Mouse (Mus musculus) midbrain, embryonic 13.5 days (tissue): ENCODE results near the gene Prrc2a. TPM values are rescaled to one million over a fixed set of nuclear protein-coding genes. Genes with fewer than 3 reads are reported as not detected.
A peak's percentile ranks its signal among the peaks of the same experiment; 100 is the strongest.
"Not testable (repeated sequence)": the region's sequence is repeated elsewhere in the genome, so short reads cannot be mapped to it uniquely, and the experiment has no call there.

Source experiments
- ATAC-seq: fragments of 200-750 bp; cut with Nextera tagmentation; 2 replicates; pipeline ENCODE4 v1.8.0; 2017; ENCODE audit warnings: mild to moderate bottlenecking, moderate TSS enrichment, moderate library complexity
- H3K27ac ChIP-seq: fragments of 300-500 bp; sonication (generic); 2 replicates; pipeline ENCODE4 v1.5.1; 2015; ENCODE audit warnings: inconsistent platforms, mild to moderate bottlenecking, moderate library complexity
- H3K27me3 ChIP-seq: fragments of 300-500 bp; sonication (generic); 2 replicates; pipeline ENCODE4 v1.6.1; 2015; ENCODE audit warnings: mild to moderate bottlenecking, inconsistent platforms
- H3K36me3 ChIP-seq: fragments of 300-500 bp; sonication (generic); 2 replicates; pipeline ENCODE4 v1.6.1; 2015; ENCODE audit warnings: mild to moderate bottlenecking, inconsistent platforms
- H3K4me1 ChIP-seq: fragments of 300-500 bp; sonication (generic); replicated peaks from 2 replicates; pipeline ENCODE4 v1.6.1; 2015; ENCODE audit warnings: inconsistent platforms
- H3K4me2 ChIP-seq: fragments of 300-500 bp; sonication (generic); replicated peaks from 2 replicates; pipeline ENCODE4 v1.6.1; 2015; ENCODE audit warnings: moderate library complexity, mild to moderate bottlenecking, inconsistent platforms
- H3K4me3 ChIP-seq: fragments of 300-500 bp; sonication (generic); replicated peaks from 2 replicates; pipeline ENCODE4 v1.5.1; 2015; ENCODE audit warnings: mild to moderate bottlenecking, inconsistent platforms
- H3K9ac ChIP-seq: fragments of 300-500 bp; sonication (generic); replicated peaks from 2 replicates; pipeline ENCODE4 v1.6.1; 2015; ENCODE audit warnings: mild to moderate bottlenecking, inconsistent platforms
- H3K9me3 ChIP-seq: fragments of 300-500 bp; sonication (generic); 2 replicates; pipeline ENCODE4 v1.6.1; 2016; ENCODE audit warnings: mild to moderate bottlenecking, inconsistent platforms
- WGBS: fragments of 180-500 bp; shearing (Covaris S2); methylation state at CpG from one replicate; pipeline ENCODE4 v1.1.7; 2015; 5-methylcytosine and 5-hydroxymethylcytosine counted together
- polyA plus RNA-seq: library from polyadenylated mRNA; unstranded; fragments of >200 nt; fragmentation: Nextera tagmentation; extraction: Ambion mirVana; gene quantifications from 2 replicates; pipeline ENCODE4 v1.2.1, GENCODE M21; 2015

Prrc2a gene
- polyA plus RNA-seq, 1 experiment from 2014 or later = 228 TPM

- no peak for ATAC-seq
- H3K27ac ChIP-seq = peak overlapping the region; percentile 74; the same call in 1 of the 2 replicates
- H3K9me3 ChIP-seq = no peaks in the 10 kb centered on the region
- WGBS = 37% methylated on average over 6 of the region's 6 CpGs
- H3K4me1 ChIP-seq = peaks cover 41% of the 10 kb centered on the region
- H3K27me3 ChIP-seq = no peaks in the 10 kb centered on the region
- peak overlapping the region; percentile 85 for H3K4me2 ChIP-seq
- H3K4me3 ChIP-seq = peak overlapping the region; percentile 68
- H3K9ac ChIP-seq = peak overlapping the region; percentile 90
- peaks cover 39% of the 10 kb centered on the region for H3K36me3 ChIP-seq
These were observed 39.1 kb downstream of the Prrc2a start for GRCm38 (mm10) chr17:35125578-35125977.

GRCm38 (mm10) chr17:35125081-35125480 is 39.6 kb downstream of the Prrc2a start:
- Histone ChIP-seq H3K4me1 (peaks cover 46% of the 10 kb centered on the region), H3K27ac (no peak overlapping the region), H3K4me3 (no peak overlapping the region), H3K9ac (peak overlapping the region; percentile 90; the same call in 1 of the 2 replicates), H3K27me3 (no peaks in the 10 kb centered on the region), H3K36me3 (peaks cover 34% of the 10 kb centered on the region), H3K4me2 (peak overlapping the region; percentile 85; the same call in 1 of the 2 replicates), H3K9me3 (no peaks in the 10 kb centered on the region)
- WGBS = 100% methylated on average over 1 of the region's 1 CpGs
- ATAC-seq = no peak

GRCm38 (mm10) chr17:35124261-35124896 is 40.3 kb downstream of the Prrc2a start:
- H3K9me3 ChIP-seq, H3K4me3 ChIP-seq, H3K27me3 ChIP-seq, ATAC-seq, H3K4me2 ChIP-seq, H3K9ac ChIP-seq, H3K27ac ChIP-seq: not testable (repeated sequence)
- H3K36me3 ChIP-seq = peaks cover 30% of the 10 kb centered on the region
- peaks cover 52% of the 10 kb centered on the region for H3K4me1 ChIP-seq
- WGBS = 95% methylated on average over 12 of the region's 12 CpGs

DNA sequence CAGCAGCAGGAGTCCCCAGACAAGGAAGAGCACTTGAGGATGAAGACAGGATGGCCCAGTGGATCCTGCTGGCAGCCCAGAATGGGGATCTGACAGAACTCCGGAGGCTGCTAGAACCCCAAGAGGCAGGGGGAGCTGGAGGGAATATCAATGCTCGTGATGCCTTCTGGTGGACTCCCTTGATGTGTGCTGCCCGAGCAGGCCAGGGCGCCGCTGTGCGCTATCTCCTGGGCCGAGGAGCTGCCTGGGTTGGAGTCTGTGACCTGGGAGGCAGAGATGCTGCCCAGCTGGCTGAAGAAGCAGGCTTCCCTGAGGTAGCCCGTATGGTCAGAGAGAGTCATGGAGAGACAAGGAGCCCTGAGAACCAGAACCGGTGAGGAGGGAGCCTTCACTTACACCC is 41.4 kb downstream of the Prrc2a start:
- H3K9me3 ChIP-seq, ATAC-seq, H3K27me3 ChIP-seq, H3K27ac ChIP-seq, H3K4me2 ChIP-seq, H3K4me3 ChIP-seq, H3K9ac ChIP-seq: not testable (repeated sequence)
- 94% methylated on average over 9 of the region's 9 CpGs for WGBS
- H3K4me1 ChIP-seq = peaks cover 52% of the 10 kb centered on the region
- H3K36me3 ChIP-seq = peaks cover 35% of the 10 kb centered on the region

DNA sequence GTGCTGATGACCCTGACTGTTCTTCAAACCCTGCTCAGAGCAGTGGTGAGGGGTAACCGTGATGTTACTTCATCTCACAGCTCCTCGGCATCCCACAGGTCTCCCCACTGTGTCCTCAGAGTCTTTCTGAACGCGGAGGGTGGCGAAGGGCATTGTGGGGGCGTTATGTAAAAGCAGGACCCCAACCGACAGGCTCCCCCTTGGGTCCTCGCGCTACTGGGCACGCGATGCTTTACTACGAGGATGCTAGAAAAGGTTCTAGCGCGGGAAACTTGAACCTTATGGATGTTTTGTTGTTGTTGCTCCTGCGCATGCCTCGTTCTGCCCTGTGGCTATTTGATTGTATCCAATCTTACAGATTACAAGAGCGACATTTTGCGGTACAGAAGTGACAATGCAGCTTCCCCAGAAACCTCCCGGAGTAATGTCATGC is 42.8 kb downstream of the Prrc2a start, which contains the start of gene Csnk2b:
TSS of gene Csnk2b (minus strand) at position 183 of the 433 bp plus-strand sequence.
- H3K4me3 ChIP-seq = peak within 1 kb of the TSS; percentile 94
- H3K36me3 ChIP-seq = peaks cover 44% of the 10 kb centered on the region
- no peaks in the 10 kb centered on the region for H3K27me3 ChIP-seq
- H3K9me3 ChIP-seq = no peaks in the 10 kb centered on the region
- ATAC-seq = no peak; the same call in 1 of the 2 replicates
- WGBS = under 1% methylated on average over 19 of the region's 19 CpGs
- peaks cover 42% of the 10 kb centered on the region for H3K4me1 ChIP-seq
- H3K4me2 ChIP-seq = peak within 1 kb of the TSS; percentile 98
- peak within 1 kb of the TSS; percentile 97 for H3K9ac ChIP-seq
- H3K27ac ChIP-seq = peak within 1 kb of the TSS; percentile 94

- WGBS = under 1% methylated on average over 50 of the region's 50 CpGs
- H3K4me3 ChIP-seq = peak within 1 kb of the TSS; percentile 94
These were observed 43.4 kb downstream of the Prrc2a start, which contains the start of gene Gpank1 for GRCm38 (mm10) chr17:35121143-35121799. Gene Gpank1 (plus strand): TSS chr17:35121455.

GRCm38 (mm10) chr17:35120745-35121142 is 44.0 kb downstream of the Prrc2a start:
- no peak for ATAC-seq
- no peaks in the 10 kb centered on the region for H3K9me3 ChIP-seq
- peak overlapping the region; percentile 97 for H3K9ac ChIP-seq
- H3K4me2 ChIP-seq = peak overlapping the region; percentile 98
- H3K4me3 ChIP-seq = peak overlapping the region; percentile 94
- peaks cover 30% of the 10 kb centered on the region for H3K4me1 ChIP-seq
- under 1% methylated on average over 33 of the region's 33 CpGs for WGBS
- peak overlapping the region; percentile 57 for H3K27ac ChIP-seq
- no peaks in the 10 kb centered on the region for H3K27me3 ChIP-seq
- peaks cover 53% of the 10 kb centered on the region for H3K36me3 ChIP-seq

More at GRCm38 (mm10) chr17:35121143-35121799, 43.4 kb downstream of the Prrc2a start, which contains the start of gene Gpank1:
- peak; percentile 96 for ATAC-seq
- no peaks in the 10 kb centered on the region for H3K27me3 ChIP-seq
- no peaks in the 10 kb centered on the region for H3K9me3 ChIP-seq
- peak within 1 kb of the TSS; percentile 94 for H3K27ac ChIP-seq
- peaks cover 36% of the 10 kb centered on the region for H3K4me1 ChIP-seq
- peak within 1 kb of the TSS; percentile 97 for H3K9ac ChIP-seq
- H3K36me3 ChIP-seq = peaks cover 47% of the 10 kb centered on the region
- peak within 1 kb of the TSS; percentile 98 for H3K4me2 ChIP-seq

DNA sequence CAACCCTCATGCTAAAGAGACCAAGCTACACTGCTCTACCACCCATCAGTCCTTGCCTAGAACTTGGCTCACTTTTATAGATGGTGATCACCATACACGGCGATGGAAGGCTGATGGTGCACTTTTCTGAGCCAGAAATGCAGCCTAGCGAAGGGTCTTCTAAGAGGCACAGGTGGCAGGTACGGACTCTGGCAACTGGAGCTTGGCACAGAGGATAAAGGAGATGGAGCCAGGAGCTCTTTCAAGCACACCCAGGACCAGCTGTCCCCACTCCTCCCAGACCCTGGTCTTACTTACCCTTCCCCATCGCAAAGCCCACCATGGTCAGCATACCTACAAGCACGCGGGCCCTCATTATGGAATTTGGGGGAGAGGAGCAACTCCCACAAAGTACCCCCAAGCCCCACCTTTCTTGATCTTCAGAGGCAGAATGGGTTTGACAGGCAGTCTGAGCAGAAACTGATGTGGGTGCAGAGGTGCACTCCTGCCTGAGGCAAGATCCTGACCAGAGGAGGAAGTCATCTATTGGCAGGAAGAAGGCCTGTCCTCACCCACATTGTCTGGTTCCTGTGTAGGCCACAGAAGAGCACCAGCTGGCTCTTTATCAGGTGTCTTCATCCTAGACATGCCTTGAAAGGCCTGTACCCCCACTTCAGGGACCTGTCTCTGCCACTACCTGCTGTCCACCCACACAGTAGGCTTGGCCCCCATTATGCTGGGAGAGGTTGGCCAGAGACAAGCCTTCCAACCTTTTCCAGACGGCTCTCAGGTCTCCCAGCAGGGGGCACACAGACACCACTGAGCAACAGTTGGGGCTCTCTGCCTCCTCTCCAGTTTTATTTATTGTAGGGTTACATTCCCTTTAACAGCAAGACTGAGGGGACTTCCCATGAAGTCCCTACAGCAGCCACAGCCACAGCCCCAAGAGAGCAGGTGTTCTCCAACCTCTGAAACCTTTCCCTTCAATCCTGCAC is 49.4 kb downstream of the Prrc2a start, which contains the start of gene Ly6g5b:
TSS of gene Ly6g5b (minus strand) at position 383 of the 974 bp plus-strand sequence.
- no peak for ATAC-seq

DNA sequence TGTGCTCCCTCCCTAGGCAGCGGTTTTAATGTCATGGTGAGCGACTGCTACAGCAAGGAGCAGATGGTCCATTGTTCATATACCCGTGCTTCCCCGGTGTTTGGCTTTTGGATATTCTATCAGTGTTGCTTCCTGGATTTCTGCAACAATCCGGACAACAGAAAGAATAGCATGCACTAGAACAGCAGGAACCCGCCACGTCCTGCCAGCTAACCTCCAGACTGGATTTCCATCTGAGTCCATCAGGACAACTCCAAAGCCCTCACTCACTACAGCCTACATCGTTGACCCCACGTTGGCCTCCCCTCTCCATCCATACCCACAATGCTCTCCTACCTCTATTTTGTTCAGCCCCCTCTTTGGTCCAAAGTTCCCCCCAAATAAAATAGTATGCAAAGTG is 52.9 kb downstream of the Prrc2a start:
- Histone ChIP-seq H3K9ac (no peak overlapping the region), H3K4me1 (no peaks in the 10 kb centered on the region), H3K9me3 (no peaks in the 10 kb centered on the region), H3K4me3 (no peak overlapping the region), H3K27ac (no peak overlapping the region), H3K36me3 (peaks cover 28% of the 10 kb centered on the region), H3K4me2 (no peak overlapping the region), H3K27me3 (no peaks in the 10 kb centered on the region)
- ATAC-seq = no peak
- 71% methylated on average over 9 of the region's 9 CpGs for WGBS

More for the DNA sequence above, 49.4 kb downstream of the Prrc2a start, which contains the start of gene Ly6g5b:
- 0 out of 2 replicates have a peak within 1 kb of the TSS, but pooled peaks have one; percentile 14 for H3K9ac ChIP-seq
- no peaks in the 10 kb centered on the region for H3K9me3 ChIP-seq
- H3K4me3 ChIP-seq = no peak within 1 kb of the TSS
- peaks cover 52% of the 10 kb centered on the region for H3K36me3 ChIP-seq
- H3K27me3 ChIP-seq = no peaks in the 10 kb centered on the region
- peaks cover 9% of the 10 kb centered on the region for H3K4me1 ChIP-seq
- H3K27ac ChIP-seq = no peak within 1 kb of the TSS
- H3K4me2 ChIP-seq = no peak within 1 kb of the TSS
- WGBS = 88% methylated on average over 8 of the region's 8 CpGs

GRCm38 (mm10) chr17:35108097-35108496 is 56.6 kb downstream of the Prrc2a start, which contains the start of gene Ly6g5c:
Gene Ly6g5c (plus strand): TSS chr17:35108279.
- no peak within 1 kb of the TSS for H3K27ac ChIP-seq
- 87% methylated on average over 6 of the region's 6 CpGs for WGBS

DNA sequence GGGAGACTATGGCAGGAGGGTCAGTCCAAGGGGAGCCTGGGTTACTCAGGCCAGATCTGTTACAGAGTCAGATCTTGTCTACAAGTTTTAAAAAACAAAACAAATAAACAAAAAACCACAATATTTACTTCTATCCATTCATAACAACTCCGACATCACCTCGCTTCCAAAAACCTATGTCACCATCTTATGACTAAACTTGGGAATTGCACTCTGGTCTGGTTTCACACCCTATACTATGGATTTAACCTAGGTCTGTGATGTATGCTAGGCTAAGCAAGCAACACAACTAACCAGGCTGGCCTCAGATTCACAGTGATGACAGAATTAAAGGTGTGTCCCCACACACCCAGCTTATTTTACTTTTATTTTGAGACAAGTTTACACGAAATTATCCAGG is 58.2 kb downstream of the Prrc2a start:
- Histone ChIP-seq H3K9me3 (no peaks in the 10 kb centered on the region), H3K4me3 (no peak overlapping the region), H3K9ac (no peak overlapping the region; the same call in 1 of the 2 replicates), H3K4me1 (peaks cover 7% of the 10 kb centered on the region), H3K36me3 (peaks cover 25% of the 10 kb centered on the region), H3K27me3 (no peaks in the 10 kb centered on the region), H3K27ac (peak overlapping the region; percentile 40), H3K4me2 (no peak overlapping the region)
- 67% methylated on average over 3 of the region's 3 CpGs for WGBS
- ATAC-seq = peak; percentile 24; the same call in 1 of the 2 replicates

More at GRCm38 (mm10) chr17:35108097-35108496, 56.6 kb downstream of the Prrc2a start, which contains the start of gene Ly6g5c:
- no peak for ATAC-seq
- Histone ChIP-seq H3K4me2 (no peak within 1 kb of the TSS), H3K9ac (0 out of 2 replicates have a peak within 1 kb of the TSS, but pooled peaks have one; percentile 15), H3K4me1 (peaks cover 7% of the 10 kb centered on the region), H3K4me3 (no peak within 1 kb of the TSS), H3K27me3 (no peaks in the 10 kb centered on the region), H3K36me3 (peaks cover 10% of the 10 kb centered on the region), H3K9me3 (no peaks in the 10 kb centered on the region)
